Mouse (Mus musculus) lung, postnatal 0 days (tissue): ENCODE results near the gene Slc27a2.

Source experiments
- CTCF ChIP-seq: IDR thresholded peaks from 2 replicates; pipeline ENCODE4 v1.5.1; 2016; ENCODE audit warnings: antibody characterized with exemption, mild to moderate bottlenecking
- EP300 ChIP-seq: IDR thresholded peaks from 2 replicates; pipeline ENCODE4 v1.6.1; 2016; ENCODE audit warnings: antibody characterized with exemption, mild to moderate bottlenecking, control low read depth

GRCm38 (mm10) chr2:126579282-126579681 is 27.1 kb downstream of the Slc27a2 start:
- TF ChIP-seq CTCF (no peak), EP300 (no peak)
